14 mouse cellular contexts compared by ENCODE assay signal in genomic region chr12:112917486-112917885, GRCm38 (mm10). TPM values are rescaled to one million over a fixed set of nuclear protein-coding genes. Genes with fewer than 3 reads are reported as not detected.
DNase-seq lines count a peak whose midpoint lies in the region; ATAC-seq and TF ChIP-seq lines count a peak whose summit lies in the region.
"Had no signal": no experiment of that assay in that cellular context is flagged by ENCODE, and none has a peak within 500 bp of the region (broad histone marks: within the 10 kb centered on the region; RNA-seq: fewer than 3 reads in every experiment).

No protein-coding gene starts in this region.

- peak overlapping the region; percentile 32 for H3K9ac ChIP-seq in heart, adult 2 months (ENCODE audit: low read depth, low read length)
- peak overlapping the region; percentile 14; the same call in 1 of the 2 replicates for H3K9ac ChIP-seq in heart, embryonic 13.5 days
- H3K9ac ChIP-seq: intestine, embryonic 15.5 days had no signal

- DNase-seq in heart, adult 2 months: peak; percentile 72 to 73
- DNase-seq in heart, postnatal 4 days: no peak
- no peak for DNase-seq in lung, adult 2 months
- no peak for DNase-seq in lung, postnatal 4 days
- DNase-seq in MN1 (ENCODE audit: low spot score): no peak
- DNase-seq in spleen, adult 12 weeks (ENCODE audit: low spot score): no peak
- DNase-seq: B cell, adult 2 months; layer of hippocampus, postnatal 36 days; right cerebral cortex, postnatal 14 days had no signal

- 40% methylated on average over 11 of the region's 11 CpGs for WGBS in heart, adult 2 months
- WGBS in lung, adult 2 months: 54% methylated on average over 11 of the region's 11 CpGs
- whole genome bisulfite sequencing in heart, embryonic 13.5 days: 61% methylated on average over 11 of the region's 11 CpGs

- intact Hi-C loops in heart, adult 2 months (cut with DNase I): loop anchor here (1.0 to 2.0 kb wide), 3 partner anchors 23 to 225 kb away; no protein-coding TSS in a partner anchor

- H3K4me3 ChIP-seq in heart, adult 2 months: peak overlapping the region; percentile 37
- H3K4me3 ChIP-seq in lung, adult 2 months (replicated peaks; ENCODE audit: extremely low read depth, low read depth, low read length): no peak overlapping the region
- H3K4me3 ChIP-seq in heart, embryonic 13.5 days: no peak overlapping the region
- peak overlapping the region; percentile 83 for H3K4me3 ChIP-seq in megakaryocyte, embryonic 14.5 days (replicated peaks)
- H3K4me3 ChIP-seq: erythroblast, embryonic 14.5 days; intestine, embryonic 15.5 days had no signal

- peak; percentile 66 for TF ChIP-seq POLR2A in heart, adult 2 months (IDR thresholded peaks at IDR 0.05; ENCODE audit: insufficient read depth, low read depth, low read length)
- peak; percentile 47; the same call in 1 of the 2 replicates for TF ChIP-seq POLR2A in lung, adult 2 months (IDR thresholded peaks at IDR 0.05; ENCODE audit: borderline replicate concordance, extremely low read depth, low read depth, low read length)

- no peaks in the 10 kb centered on the region for H3K9me3 ChIP-seq in heart, embryonic 13.5 days
- H3K9me3 ChIP-seq in megakaryocyte, embryonic 14.5 days: no peaks in the 10 kb centered on the region
- H3K9me3 ChIP-seq: G1E; intestine, embryonic 15.5 days had no signal

- no peaks in the 10 kb centered on the region for H3K27me3 ChIP-seq in heart, adult 2 months (ENCODE audit: control insufficient read depth, insufficient read depth, low read length)
- H3K27me3 ChIP-seq in heart, embryonic 13.5 days (replicated peaks): peaks cover 83% of the 10 kb centered on the region
- H3K27me3 ChIP-seq in megakaryocyte, embryonic 14.5 days (replicated peaks): peaks cover 23% of the 10 kb centered on the region
- H3K27me3 ChIP-seq: intestine, embryonic 15.5 days had no signal

- H3K36me3 ChIP-seq in heart, adult 2 months (ENCODE audit: control insufficient read depth, insufficient read depth, low read length): no peaks in the 10 kb centered on the region
- H3K36me3 ChIP-seq in heart, embryonic 13.5 days: peaks cover 8% of the 10 kb centered on the region
- peaks cover 68% of the 10 kb centered on the region for H3K36me3 ChIP-seq in megakaryocyte, embryonic 14.5 days (replicated peaks; ENCODE audit: low read length)
- H3K36me3 ChIP-seq: G1E; intestine, embryonic 15.5 days had no signal

- no peak for TF ChIP-seq EP300 in heart, adult 2 months (IDR thresholded peaks at IDR 0.05; ENCODE audit: insufficient read depth, low read depth, low read length)

- H3K4me2 ChIP-seq in heart, embryonic 13.5 days: no peak overlapping the region
- H3K4me2 ChIP-seq: intestine, embryonic 15.5 days had no signal

- ATAC-seq in heart, embryonic 13.5 days (ENCODE audit: extremely low read depth, insufficient number of reproducible peaks, low FRiP score, low TSS enrichment): no peak
- ATAC-seq: intestine, embryonic 15.5 days had no signal

- no peaks in the 10 kb centered on the region for H3K79me2 ChIP-seq in heart, adult 2 months (replicated peaks; ENCODE audit: control insufficient read depth, insufficient read depth, low read length)

- peaks cover 15% of the 10 kb centered on the region for H3K4me1 ChIP-seq in heart, adult 2 months (ENCODE audit: control insufficient read depth, insufficient read depth, low read length)
- peaks cover 9% of the 10 kb centered on the region; the same call in 1 of the 2 replicates for H3K4me1 ChIP-seq in lung, adult 2 months (ENCODE audit: control insufficient read depth, insufficient read depth, low read length)
- peaks cover 36% of the 10 kb centered on the region for H3K4me1 ChIP-seq in heart, embryonic 13.5 days
- peaks cover 93% of the 10 kb centered on the region for H3K4me1 ChIP-seq in megakaryocyte, embryonic 14.5 days

- TF ChIP-seq CTCF in heart, adult 2 months (IDR thresholded peaks at IDR 0.05): no peak
- no peak for TF ChIP-seq CTCF in lung, adult 2 months (IDR thresholded peaks at IDR 0.05; ENCODE audit: insufficient read depth, low read length)

- peak overlapping the region; percentile 95 for H3K27ac ChIP-seq in heart, adult 2 months
- H3K27ac ChIP-seq in heart, embryonic 13.5 days (replicated peaks): no peak overlapping the region
- H3K27ac ChIP-seq: intestine, embryonic 15.5 days had no signal

RNA-seq across cellular contexts. Expression of gene Jag2, which starts 12.1 kb away (rescaled TPM):
- total RNA-seq in heart, adult 2 months (2021): 10 to 100 TPM; 25.4 to 27.4 TPM
- 34.4 and 35.5 TPM in 2 replicates for polyA plus RNA-seq in heart, adult 2 months (2012; rRNA removed)
- total RNA-seq in heart, postnatal 4 days (2021): 10 to 100 TPM; 29.1 to 29.2 TPM
- 54.0 and 62.8 TPM in 2 replicates for polyA plus RNA-seq in lung, adult 2 months (2012; rRNA removed)
- polyA plus RNA-seq in heart, embryonic 13.5 days (2015; fragmentation: Nextera tagmentation; extraction: Ambion mirVana): 2.5 and 2.7 TPM in 2 replicates
- polyA plus RNA-seq in megakaryocyte, embryonic 14.5 days (2012; ENCODE audit: insufficient read depth, low replicate concordance): 4.8 and 14.7 TPM in 2 replicates
- polyA plus RNA-seq: erythroblast, embryonic 14.5 days had no signal

RNA-seq across cellular contexts. Expression of gene Nudt14, which starts 24.4 kb away (rescaled TPM):
- total RNA-seq in heart, adult 2 months (2021): 1 to 10 TPM; 5.7 to 8.6 TPM
- 11.4 and 14.8 TPM in 2 replicates for polyA plus RNA-seq in heart, adult 2 months (2012; rRNA removed)
- 10 to 100 TPM; 10.3 to 15.7 TPM for total RNA-seq in heart, postnatal 4 days (2021)
- 43.4 and 47.4 TPM in 2 replicates for polyA plus RNA-seq in lung, adult 2 months (2012; rRNA removed)
- polyA plus RNA-seq in heart, embryonic 13.5 days (2015; fragmentation: Nextera tagmentation; extraction: Ambion mirVana): 45.3 and 47.2 TPM in 2 replicates
- 14.1 and 42.5 TPM in 2 replicates for polyA plus RNA-seq in megakaryocyte, embryonic 14.5 days (2012; ENCODE audit: insufficient read depth, low replicate concordance)

RNA-seq across cellular contexts. Expression of gene Gpr132, which starts 49.5 kb away (rescaled TPM):
- under 1 TPM; 0.29 to 0.36 TPM for total RNA-seq in heart, adult 2 months (2021)
- polyA plus RNA-seq in heart, adult 2 months (2012; rRNA removed): 1.00 and 2.0 TPM in 2 replicates
- total RNA-seq in heart, postnatal 4 days (2021): under 1 TPM; 0.16 to 0.17 TPM
- polyA plus RNA-seq in lung, adult 2 months (2012; rRNA removed): 9.2 and 12.9 TPM in 2 replicates
- polyA plus RNA-seq in heart, embryonic 13.5 days (2015; fragmentation: Nextera tagmentation; extraction: Ambion mirVana): 0.08 and 0.16 TPM in 2 replicates
- 1.2 TPM in 1 of 2 replicates, not detected in the other for polyA plus RNA-seq in megakaryocyte, embryonic 14.5 days (2012; ENCODE audit: insufficient read depth, low replicate concordance)
- total RNA-seq: layer of hippocampus, postnatal 36 days had no signal

RNA-seq across cellular contexts. Expression of gene Btbd6, which starts 58.8 kb away (rescaled TPM):
- total RNA-seq in heart, adult 2 months (2021): 10 to 100 TPM; 21.8 to 24.3 TPM
- polyA plus RNA-seq in heart, adult 2 months (2012; rRNA removed): 26.7 and 27.4 TPM in 2 replicates
- 10 to 100 TPM; 26.0 to 28.1 TPM for total RNA-seq in heart, postnatal 4 days (2021)
- polyA plus RNA-seq in lung, adult 2 months (2012; rRNA removed): 48.4 and 72.3 TPM in 2 replicates
- 21.7 and 22.0 TPM in 2 replicates for polyA plus RNA-seq in heart, embryonic 13.5 days (2015; fragmentation: Nextera tagmentation; extraction: Ambion mirVana)
- polyA plus RNA-seq in megakaryocyte, embryonic 14.5 days (2012; ENCODE audit: insufficient read depth, low replicate concordance): 25.3 and 64.2 TPM in 2 replicates

Comparison
In these comparisons a context has a peak if more than half of its experiments do, and no peak if none do; other contexts are left out.
1. DNase-seq: peak in heart, adult 2 months (2 of 2); none in heart, postnatal 4 days (single experiment), lung, adult 2 months (single experiment), lung, postnatal 4 days (0 of 2), MN1 (single experiment) and spleen, adult 12 weeks (single experiment).
2. H3K4me3 ChIP-seq: peak in heart, adult 2 months (single experiment) and megakaryocyte, embryonic 14.5 days (single experiment); none in lung, adult 2 months (single experiment) and heart, embryonic 13.5 days (single experiment).